Mouse (Mus musculus) gastrocnemius, adult 18-20 months (tissue): ENCODE results near the gene Mthfs. TPM values are rescaled to one million over a fixed set of nuclear protein-coding genes. Genes with fewer than 3 reads are reported as not detected.
"Not testable (repeated sequence)": the region's sequence is repeated elsewhere in the genome, so short reads cannot be mapped to it uniquely, and the experiment has no call there.

Source experiments
- DNase-seq: peaks from one replicate; pipeline ENCODE4 v3.0.0; 2021; ENCODE audit warnings: low spot score
- long read RNA-seq, 2 experiments: library from polyadenylated mRNA; stranded (forward); transcript quantifications; one replicate each; pipeline ENCODE4 v2.0.0; 2021
- total RNA-seq, 2 experiments: library from RNA; stranded (reverse); gene quantifications; 2 replicates each; pipeline ENCODE4 v1.2.3; 2021

Mthfs gene
- 10 to 100 TPM; 13.1 to 14.9 TPM for total RNA-seq
- long read RNA-seq, experiment 1, partial matches to known transcripts: 3 of 11 reads
- long read RNA-seq, experiment 1, other reads (novel, unspliced or antisense): 3 of 11 reads
- long read RNA-seq, experiment 2, partial matches to known transcripts: 0 of 7 reads
- long read RNA-seq, experiment 2, other reads (novel, unspliced or antisense): 4 of 7 reads

DNA sequence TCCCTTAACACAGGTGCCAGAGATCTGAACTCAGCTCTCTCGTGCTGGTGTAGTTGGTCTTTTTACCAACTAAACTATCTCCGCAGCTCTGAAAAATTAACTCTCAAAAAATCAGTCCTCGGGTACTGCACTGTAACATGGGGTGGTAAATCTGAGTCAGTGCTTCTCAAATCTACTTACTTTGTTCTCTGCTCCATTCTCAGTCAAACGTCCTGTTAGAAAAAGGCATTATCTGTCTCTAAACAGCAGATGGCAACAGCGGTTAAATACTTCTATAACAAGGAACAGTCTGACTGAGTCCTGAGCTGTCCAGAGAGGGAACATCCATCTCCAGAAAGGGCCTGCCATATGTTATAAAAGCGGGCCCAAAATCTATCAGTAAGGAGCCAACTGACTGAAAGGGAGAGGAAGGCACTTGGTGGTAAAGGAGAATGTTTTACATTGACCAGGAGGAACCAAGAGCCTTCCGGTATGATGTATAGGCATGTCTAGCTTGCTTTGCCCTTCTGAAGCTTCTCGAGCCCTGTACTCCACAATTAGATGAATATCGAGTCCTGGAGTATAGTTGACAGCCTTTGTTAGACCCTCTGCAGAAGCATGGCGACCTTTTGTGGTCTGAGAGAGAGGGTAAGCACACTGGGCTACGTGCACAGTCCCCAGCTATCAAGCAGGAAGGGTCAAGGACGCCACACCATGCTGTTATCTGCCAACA, at the start of gene Mthfs:
Gene Mthfs, plus strand, starts transcription at position 324 of the 712 bp plus-strand sequence.
- not testable (repeated sequence) for DNase-seq

DNA sequence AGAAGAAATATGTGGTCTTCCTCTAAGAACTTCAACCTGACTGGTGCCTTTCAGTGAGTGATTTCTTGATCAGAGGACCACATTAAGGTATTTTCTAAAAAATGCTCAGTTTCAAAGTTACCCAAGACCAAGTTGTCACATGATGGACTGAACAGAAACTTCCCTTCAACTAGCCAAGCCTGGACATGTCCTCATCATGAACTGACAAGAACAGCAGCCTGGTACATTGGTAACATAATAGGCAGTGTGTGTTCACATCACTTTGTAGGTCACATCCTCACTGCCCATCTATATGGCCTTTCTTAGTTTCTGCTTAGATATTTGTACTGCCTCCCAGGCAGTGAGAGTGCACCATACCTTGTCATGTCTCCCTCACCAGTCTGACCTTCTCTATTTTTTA, 37.9 kb upstream of the Mthfs start:
- not testable (repeated sequence) for DNase-seq

GRCm38 (mm10) chr9:89178833-89179232, 31.6 kb upstream of the Mthfs start:
- peak; percentile 55 for DNase-seq

DNA sequence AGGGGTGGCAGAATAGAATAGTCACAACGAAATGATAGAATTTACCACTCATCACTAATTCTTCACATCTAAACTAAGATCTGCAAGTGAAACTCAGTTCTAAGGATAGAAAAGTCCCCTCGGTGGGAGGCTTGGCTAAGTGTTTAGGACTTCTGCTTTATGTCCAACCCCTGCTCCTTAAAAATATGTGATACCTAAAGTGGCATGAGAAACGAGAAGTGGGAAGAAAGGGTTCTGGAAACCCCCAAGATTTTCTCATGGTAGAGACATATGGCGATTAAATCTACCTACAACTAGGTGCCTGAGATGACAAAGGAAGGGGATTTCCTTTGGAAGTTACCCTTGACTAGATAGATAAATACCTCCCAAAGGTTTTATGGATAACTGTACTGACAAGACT, 31.0 kb upstream of the Mthfs start:
- not testable (repeated sequence) for DNase-seq

DNA sequence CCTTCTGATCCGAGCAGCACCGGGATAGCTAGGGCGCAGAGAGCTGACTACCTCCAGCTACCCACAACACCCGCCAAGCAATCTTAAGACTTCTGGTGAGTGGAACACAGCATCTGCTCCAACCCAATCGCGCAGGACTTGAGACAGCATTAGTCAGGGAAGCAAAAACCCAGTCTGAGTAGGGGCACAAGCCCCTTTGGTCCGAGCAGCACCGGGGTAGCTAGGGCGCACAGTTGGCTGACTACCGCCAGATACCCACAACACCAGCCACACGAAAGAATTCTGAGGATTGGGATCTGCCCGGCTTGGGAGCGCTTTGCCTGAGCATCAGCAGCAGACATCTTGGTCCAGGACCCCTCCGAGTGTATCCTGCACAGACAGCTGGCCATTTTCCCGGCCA, 23.5 kb upstream of the Mthfs start:
- DNase-seq: not testable (repeated sequence)

GRCm38 (mm10) chr9:89195483-89195882, 15.0 kb upstream of the Mthfs start:
- DNase-seq: not testable (repeated sequence)

DNA sequence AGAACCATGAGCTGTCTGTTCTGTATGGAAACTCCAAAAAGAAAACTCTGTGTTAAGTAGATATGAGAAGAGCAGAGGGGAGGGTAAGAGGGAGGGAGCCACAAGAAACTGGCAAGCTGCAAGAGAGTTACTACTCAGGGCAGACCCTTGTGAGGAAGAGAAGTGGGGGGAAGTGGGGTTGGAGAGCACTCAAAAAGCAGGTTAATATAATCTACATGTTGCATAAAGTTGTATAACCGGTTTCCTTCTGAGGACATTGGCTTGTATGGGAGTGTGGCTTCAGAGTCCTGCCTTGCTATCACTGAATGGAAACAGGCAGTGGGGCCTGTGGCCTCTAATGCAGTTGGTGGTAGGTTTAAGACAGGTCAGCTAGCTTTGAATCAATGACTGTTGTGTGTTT, 13.0 kb upstream of the Mthfs start:
- not testable (repeated sequence) for DNase-seq

GRCm38 (mm10) chr9:89198349-89198748, 12.1 kb upstream of the Mthfs start:
- not testable (repeated sequence) for DNase-seq

GRCm38 (mm10) chr9:89198969-89199416, 11.5 kb upstream of the Mthfs start, which contains the start of the genes Bcl2a1b and Gm29094:
Bcl2a1b (plus strand) TSS chr9:89199209.
Gm29094 (plus strand) TSS chr9:89199379.
- not testable (repeated sequence) for DNase-seq

DNA sequence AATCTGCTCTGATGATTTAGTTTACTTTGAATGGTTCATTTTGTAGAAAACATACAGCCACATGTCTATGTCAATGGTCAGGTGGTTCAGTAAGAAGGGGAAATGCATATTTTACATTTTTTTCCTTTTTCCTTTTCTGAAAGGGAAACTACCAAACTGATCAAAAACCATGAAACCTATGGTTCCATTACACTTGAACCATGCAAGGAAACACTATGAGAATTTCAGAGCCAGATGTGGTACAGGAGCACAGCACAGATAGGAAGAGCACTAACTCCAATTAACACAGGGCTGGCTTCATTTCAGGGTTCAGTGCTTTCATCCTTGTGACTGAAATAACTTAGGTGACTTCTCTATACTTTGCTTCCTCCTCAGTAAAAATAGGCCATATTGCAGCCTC, 8.2 kb upstream of the Mthfs start:
- not testable (repeated sequence) for DNase-seq

- not testable (repeated sequence) for DNase-seq
Measured at GRCm38 (mm10) chr9:89208939-89209338, 1.5 kb upstream of the Mthfs start.

DNA sequence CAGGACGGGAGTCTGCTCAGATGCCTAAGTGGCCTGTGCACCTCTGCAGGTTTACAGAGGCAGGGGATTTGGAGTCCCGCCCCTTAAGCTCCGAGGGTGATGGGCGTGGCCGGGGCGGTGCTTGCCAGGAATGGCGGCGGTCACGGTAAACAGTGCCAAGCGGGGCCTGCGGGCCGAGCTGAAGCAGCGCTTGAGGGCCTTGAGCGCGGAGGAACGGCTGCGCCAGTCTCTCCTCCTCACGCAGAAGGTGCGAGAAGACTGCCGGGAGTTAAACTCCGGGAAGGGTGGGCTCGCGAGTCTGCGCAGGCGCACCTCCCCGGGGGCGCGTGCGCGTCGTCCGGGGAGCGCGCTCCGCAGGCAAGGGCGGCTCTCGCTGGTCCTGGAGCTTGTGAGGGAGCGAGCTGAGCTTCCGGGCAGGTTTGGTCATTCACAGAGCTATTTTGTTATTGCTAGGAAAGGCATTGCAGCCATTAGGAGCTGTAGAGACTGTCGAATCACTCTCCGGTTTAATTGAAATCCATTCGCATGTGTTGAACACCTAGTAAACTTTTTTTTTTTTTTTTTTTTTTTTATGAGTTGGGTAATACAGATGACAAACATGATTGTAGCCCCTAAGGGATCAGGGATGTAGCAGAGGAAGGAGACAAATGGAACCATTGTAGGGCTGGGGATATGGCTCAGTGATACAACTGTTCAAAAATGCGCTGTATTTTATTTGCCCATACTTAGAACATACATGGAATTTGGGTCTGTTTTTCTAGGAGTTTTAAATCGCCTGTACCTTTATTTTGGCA, 786 bp downstream of the Mthfs start:
- peak; percentile 85 for DNase-seq

DNA sequence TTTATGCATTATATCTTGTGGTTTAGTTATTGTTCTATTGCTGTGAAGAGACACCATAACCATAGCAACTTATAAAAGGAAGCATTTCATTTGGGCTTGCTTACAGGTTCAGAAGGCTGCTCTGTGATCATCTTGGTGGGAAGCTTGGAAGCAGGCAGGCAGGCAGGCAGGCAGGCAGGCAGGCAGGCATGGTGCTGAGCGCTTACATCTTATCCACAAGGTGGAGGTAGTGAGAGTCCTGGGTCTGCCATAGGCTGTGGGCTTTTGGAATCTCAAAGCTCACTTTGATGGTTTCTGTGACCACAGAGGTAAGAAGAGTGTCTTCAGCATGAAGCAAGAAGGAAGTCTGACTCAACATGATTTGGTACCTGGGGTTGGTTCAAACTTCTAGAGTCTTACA, 2.0 kb downstream of the Mthfs start:
- DNase-seq: not testable (repeated sequence)

- not testable (repeated sequence) for DNase-seq
Measured at GRCm38 (mm10) chr9:89218174-89218573, 7.7 kb downstream of the Mthfs start.

- DNase-seq: not testable (repeated sequence)
Measured at GRCm38 (mm10) chr9:89219668-89220067, 9.2 kb downstream of the Mthfs start.

DNA sequence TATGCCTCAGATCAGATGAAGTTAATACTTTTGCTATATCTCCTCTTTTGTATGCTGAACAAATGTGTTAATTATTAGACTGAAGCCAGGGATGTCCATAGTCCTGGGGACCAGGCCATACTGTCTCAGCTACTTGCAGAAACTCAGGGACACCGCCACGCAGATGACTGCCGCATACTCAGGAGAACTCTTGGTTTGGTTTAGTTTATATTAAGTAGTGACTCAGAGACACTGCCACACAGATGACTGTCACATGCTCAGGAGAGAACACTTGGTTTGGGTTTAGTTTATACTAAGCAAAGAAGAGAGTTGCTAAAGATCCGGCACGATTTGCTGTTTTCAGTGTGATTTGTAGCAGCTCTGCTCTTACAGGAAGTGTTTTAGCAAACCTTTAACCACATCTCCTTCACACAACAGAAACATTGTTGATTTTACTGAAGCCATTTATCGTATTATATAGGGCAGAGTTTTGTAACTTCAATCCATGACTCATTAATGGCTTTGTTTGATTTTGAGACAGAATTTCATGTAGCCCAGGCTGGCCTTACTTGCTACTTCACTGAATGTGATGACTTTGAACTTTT, 10.3 kb downstream of the Mthfs start:
- not testable (repeated sequence) for DNase-seq

DNA sequence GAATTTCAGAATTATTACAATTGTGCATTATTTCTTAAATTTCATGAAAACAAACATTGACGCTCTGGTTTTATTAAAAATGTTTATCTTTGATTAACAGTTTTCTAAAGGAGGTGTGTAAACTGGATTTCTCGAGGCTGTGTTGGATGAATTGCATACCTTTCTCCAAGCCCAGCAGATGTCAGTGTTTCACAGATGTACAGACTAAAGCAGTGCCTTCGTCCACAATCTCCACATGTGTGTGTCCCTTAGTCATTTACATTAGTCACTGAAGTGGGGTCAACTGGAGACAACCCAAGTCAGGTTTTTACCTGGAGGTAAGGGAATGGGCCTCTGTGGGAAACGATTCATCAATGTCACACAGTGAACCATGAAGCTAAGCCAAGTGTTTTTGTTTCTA, 15.6 kb downstream of the Mthfs start:
- no peak for DNase-seq

GRCm38 (mm10) chr9:89228122-89228521, 17.6 kb downstream of the Mthfs start:
- DNase-seq: no peak

GRCm38 (mm10) chr9:89230897-89231497, 20.5 kb downstream of the Mthfs start:
- DNase-seq: not testable (repeated sequence)

GRCm38 (mm10) chr9:89237131-89237530, 26.7 kb downstream of the Mthfs start:
- DNase-seq: not testable (repeated sequence)

DNA sequence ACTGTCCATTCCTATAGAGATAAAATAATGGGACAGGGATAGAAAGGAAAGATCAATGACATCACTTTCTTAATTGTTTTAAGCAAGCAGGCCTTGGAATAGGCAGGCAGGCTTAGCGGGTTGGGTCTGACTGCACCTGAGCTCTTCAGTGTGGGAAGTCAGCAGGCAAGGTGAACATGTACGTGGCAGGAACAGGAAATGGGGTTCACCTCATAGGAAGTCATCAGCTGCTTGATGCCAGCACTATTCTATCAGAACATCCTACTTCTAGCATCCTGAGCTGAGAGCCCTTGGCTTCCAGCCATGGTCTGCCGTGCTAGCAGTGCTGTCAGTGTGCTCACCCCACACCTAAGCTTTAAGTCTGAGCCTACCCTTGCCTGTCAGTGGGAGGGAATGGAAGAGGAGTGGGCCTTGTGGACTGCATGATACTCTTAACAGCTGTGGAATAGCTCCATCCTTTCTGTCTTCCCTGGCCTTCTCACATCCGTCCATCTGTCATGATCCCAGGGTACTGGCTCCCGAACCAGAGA, 28.6 kb downstream of the Mthfs start:
- DNase-seq: not testable (repeated sequence)
